Mouse (Mus musculus): ENCODE data around the gene Tubb5.

- no peak for TF ChIP-seq TAL1 (IDR thresholded peaks at IDR 0.05; ENCODE audit: low read length)
- no peak for TF ChIP-seq GATA1 (IDR thresholded peaks at IDR 0.05; ENCODE audit: low read length)
Measured at GRCm38 (mm10) chr17:35887725-35888124, 49.6 kb upstream of the Tubb5 start.
